Mouse (Mus musculus) left cerebral cortex, postnatal 14 days (tissue): Measurements from ENCODE around the gene Ift43. TPM values are rescaled to one million over a fixed set of nuclear protein-coding genes. Genes with fewer than 3 reads are reported as not detected.

Experiments used
- DNase-seq, 2 experiments: peaks; one replicate each; pipeline ENCODE4 v3.0.0; 2021 to 2022; ENCODE audit warnings: low spot score in 2 of 2, mixed read lengths in 1 of 2
- intact Hi-C: fragments of 180-260 bp; cut with DNase I; formaldehyde crosslinking; loops from one replicate; pipeline ENCODE4 v1.15.1; 2025
- long read RNA-seq, 2 experiments: library from polyadenylated mRNA; stranded (forward); transcript quantifications; one replicate each; pipeline ENCODE4 v2.0.0; 2021
- total RNA-seq, 2 experiments: library from RNA; stranded (reverse); gene quantifications; 2 replicates each; pipeline ENCODE4 v1.2.3; 2021

Ift43 gene
- total RNA-seq, result 10 to 100 TPM; 10.9 to 12.4 TPM
- long read RNA-seq, experiment 1, partial matches to known transcripts, result 0 of 4 reads
- long read RNA-seq, experiment 1, other reads (novel, unspliced or antisense), result 0 of 4 reads
- long read RNA-seq, experiment 2, transcript Ift43-205 (9 exons, 783 nt), result major isoform, 6 of 10 reads
- long read RNA-seq, experiment 2, partial matches to known transcripts, result 1 of 10 reads
- long read RNA-seq, experiment 2, other reads (novel, unspliced or antisense), result 3 of 10 reads

DNA sequence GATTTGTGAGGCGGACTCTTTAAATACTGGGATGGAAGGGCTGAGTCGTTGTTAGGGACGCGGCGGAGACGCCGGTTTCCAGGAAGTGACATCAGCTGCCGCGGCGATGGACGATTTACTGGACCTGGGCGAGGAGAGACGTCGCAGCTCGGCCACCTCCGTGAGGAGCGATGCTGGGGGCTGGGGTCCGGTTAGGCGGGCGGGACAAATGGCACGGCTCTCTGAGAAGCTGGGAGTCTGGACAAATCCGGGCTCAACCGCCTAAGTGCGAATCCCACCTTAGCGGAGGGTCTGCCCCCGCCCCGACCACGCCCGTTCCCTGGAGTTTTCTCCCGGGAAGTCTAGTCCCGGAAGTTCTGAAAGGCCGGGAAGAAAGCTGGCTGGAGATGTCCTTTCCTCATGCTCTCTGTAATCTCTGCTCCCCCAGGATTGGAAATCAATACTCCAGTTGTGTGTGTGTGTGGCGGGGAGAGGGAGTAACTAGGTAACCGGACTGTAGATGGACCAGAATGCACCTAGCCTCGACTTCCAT is at the start of gene Ift43:
Gene Ift43 (plus strand): TSS at position 61 of the 532 bp plus-strand sequence.
- intact Hi-C loops, result no loop called here
- peak; percentile 74 to 83 for DNase-seq

DNA sequence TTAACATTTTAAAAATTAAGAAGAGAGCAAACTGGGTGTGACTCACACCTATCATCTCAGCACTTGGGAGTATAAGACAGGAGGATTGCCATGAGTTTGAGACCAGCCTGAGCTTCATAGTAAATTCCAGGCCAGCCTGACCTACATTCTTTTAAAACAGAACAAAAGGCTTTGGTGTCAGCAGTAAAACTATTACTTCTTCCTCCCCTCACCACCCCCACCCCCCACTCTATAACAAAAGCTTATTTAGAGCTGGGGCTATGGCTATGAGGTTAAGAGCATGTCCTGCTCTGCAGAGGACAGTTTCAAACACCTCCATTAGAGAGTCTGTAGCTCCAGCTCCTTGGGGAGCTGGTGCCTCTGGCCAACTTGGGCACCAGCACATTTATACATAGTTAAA is 46.8 kb upstream of the Ift43 start:
- intact Hi-C loops, result no loop called here
- no peak for DNase-seq

DNA sequence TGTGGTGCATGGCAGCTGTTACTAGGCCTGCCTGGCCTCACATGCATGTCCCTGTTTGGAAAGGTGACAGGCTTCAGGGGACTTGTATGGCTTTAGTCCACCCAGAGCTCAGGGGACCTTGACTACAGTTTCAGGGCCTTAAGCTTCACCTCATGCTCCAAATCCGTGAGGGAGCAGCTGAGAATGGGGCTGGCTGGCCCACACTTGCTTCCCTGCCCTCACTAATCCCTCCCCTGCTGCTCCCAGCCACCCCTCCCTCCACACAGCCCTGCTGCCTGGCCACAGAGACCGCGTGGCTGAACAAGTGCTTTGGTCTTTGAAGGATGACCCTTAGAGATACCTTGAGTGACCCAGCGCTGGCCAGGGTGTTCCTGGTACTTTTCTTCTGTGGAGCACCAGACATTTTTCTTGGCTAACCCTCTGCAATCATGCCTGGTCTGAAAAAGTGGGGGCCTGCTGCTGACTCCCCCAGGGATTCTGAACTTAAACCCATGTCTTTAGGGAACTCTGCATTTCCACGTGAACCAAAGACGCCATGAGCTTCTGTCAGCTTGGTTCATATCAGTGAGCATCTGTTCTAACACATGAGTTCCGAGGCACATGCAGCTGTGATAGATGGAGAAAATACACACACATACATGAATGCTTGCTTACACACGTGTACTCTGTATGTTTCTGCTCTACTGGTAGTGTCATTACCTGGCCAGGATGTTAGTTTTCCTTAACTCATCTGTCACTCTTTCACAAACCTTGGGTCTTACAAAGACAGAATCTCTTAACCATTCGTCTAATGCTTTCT is 45.8 kb upstream of the Ift43 start:
- intact Hi-C loops, result no loop called here
- no peak for DNase-seq

DNA sequence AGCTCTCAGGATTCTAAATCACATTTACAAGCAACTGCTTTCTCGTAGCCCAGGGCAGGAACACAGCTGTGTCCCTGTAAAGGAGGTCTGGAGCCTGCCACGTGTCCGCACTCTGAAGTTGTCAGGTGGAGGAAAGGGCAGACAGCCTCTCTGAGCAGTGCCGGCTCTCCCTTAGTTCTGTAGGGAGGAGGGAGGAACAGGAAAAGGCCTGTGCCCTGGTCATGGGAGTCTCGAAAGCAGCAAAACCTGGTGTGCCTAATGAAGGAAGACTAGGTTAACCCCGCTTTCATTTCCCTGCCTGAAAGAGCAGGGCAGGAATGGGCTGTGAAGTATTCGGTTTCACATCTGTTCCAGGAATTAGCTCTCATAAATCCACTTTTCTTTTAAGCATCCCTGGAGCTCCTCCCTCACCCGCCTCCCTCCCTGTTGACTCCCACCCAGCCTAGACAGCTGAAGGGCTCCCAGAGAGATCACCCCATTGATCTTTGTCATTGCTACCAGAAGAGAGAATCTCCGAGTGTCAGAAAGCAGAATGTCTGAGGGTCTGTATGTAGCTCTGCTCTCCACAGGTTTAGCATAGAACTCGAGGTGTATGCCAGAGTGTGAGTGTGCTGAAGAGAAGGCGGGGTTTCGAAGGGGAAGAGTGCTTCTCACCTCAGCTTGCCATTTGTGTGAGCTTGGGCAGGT is 45.0 kb upstream of the Ift43 start:
- intact Hi-C loops, result no loop called here
- DNase-seq, result no peak

DNA sequence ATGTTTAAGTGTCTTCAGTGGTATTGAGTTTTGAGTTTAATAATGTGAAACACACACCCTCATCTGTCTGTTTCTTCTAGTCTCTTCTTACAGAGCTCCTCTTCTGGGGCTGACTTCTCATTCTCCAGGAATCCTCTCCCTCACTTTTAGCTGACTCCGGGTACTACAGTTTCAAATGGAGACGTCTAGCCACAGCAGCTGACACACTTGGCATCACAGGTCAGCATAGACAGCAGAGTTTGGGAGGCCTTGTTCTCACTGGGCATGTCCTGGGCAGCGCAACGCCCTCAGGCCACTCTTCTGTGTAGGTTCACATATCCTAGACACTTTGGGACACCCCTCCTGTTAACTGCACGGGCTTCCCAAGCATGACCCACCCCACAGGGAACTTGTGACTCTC is 43.3 kb upstream of the Ift43 start:
- DNase-seq, result no peak
- intact Hi-C loops, result no loop called here

DNA sequence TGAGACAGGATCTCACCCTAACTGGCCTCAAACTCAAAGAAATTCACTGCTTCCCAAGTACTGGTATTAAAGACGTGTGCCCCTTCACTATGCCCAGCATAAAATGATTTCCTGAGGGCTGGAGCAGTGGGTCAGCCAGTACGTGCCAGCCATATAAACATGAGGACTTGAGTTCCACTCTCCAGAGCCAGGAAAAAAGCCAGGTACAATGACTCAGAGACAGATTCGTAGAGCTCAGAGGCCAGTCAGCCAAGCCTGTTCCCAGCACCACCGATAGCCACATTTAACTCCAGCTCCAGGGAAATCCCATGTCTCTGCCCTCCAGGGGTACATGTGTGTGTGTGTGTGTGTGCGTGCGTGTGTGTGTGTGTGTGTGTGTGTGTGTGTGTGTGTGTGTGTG is 42.6 kb upstream of the Ift43 start:
- DNase-seq, result no peak
- intact Hi-C loops, result no loop called here

DNA sequence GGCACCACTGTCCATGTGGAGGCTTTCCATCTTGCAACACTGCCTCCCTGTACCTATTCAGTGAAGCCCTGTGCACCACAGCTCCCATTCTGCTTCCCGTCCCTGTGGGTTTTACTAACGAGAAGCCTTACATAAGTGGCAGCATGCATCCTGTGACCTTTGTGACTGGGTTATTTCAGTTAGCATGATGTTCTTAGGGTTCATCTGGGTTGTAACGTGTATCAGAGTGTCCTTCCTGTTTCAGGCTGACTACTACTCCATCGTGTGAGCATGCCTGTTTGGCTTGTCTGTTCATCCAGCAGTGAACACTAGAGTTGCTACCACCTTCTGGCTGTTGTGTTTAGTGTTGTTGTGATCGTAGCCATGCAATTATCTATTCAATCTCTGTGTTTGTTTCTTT is 36.2 kb upstream of the Ift43 start:
- DNase-seq, result no peak
- intact Hi-C loops, result no loop called here

DNA sequence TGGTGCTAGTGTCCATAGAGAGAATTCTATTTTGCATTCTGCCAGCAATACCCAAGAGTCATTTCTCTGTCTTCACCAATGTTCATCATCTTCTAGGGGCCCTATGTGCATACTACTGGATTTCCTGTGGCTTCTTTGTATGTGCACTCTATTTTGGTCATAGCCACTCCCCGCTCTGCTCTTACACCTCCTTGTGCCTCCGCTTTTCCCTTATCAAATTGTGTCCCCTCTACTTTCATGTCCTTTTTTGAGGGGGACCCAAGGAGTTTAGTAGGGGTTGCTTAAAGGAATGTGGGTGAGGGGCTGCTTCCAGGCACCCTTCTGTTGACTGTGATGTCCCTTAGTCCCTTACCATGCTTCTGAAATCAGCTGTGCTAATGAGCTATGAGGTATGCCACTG is 35.6 kb upstream of the Ift43 start:
- intact Hi-C loops, result no loop called here
- no peak for DNase-seq

DNA sequence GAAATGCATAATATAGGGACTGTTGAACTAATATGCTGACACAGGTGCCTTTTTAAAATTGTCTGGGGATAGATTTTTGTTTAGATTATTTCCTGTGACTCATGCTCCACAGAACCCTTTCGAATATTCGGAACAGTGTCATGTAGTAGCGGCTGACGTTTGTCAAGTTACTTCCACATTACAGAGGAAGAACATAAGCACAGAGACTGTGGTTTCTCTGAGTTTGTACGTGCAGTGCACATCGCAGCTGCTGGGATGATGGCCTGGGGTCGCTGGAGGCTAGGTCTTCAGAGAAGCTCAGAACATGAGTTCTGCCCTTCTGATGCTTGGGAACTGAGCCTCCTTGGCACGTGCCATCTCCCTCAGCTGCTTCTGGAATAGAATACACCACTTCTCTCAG is 35.0 kb upstream of the Ift43 start:
- DNase-seq, result no peak
- intact Hi-C loops, result no loop called here

DNA sequence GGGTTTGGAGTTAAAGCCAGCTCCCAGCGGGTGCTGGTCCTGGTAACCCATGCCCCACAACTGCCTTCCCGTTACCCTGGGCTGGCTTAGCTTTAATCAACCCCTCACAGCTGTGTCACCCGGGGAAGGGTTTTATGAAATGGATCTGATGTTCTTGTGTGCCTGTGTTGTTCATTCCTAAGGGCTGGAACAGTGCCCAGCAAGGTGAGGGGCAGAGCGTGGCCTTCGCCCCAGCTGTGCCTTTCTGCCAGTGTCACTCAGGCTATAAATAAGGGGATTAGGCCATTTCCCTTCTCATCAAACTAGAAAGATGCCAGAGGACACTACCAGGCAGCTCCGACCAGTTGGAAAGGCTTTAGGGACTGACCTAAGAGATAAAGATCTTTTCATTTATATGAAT is 32.5 kb upstream of the Ift43 start:
- intact Hi-C loops, result no loop called here
- DNase-seq, result no peak

DNA sequence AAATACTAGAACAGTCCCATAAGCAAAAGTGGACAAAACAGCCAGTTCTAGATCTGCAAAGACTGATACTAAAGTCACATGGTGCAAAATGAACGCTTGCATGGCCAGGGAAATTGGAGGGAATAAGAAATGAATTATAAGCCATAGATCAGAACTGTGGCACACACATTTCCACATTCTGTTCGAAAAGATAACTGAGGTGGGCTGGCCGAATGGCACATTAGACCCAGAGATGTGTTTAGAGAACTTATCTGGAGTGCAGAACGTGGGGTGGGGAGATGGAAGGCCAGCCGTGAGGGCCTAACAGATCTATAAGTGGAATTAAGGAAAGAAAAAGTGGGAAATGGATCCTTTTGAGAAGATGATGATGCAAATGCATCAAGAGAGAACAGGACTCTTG is 30.9 kb upstream of the Ift43 start:
- intact Hi-C loops, result no loop called here
- no peak for DNase-seq

DNA sequence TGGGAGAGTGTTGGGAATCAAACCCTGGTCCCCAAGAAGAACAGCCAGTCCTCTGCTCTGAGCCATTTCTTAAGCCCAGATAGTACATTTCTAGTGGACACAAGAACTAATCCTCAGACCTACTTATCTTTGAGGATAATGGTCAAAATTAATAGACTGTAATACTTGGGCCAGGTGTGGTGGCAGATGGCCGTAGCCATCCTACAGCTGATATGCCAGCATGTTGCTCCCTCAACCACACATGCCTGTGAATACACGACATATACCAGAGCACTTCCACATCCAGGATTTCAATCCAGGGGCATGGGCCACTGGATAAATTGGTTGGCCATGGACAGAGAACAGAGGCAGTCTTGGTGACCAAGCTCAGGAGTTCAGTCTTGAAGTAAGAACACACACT is 27.0 kb upstream of the Ift43 start:
- intact Hi-C loops, result no loop called here
- DNase-seq, result no peak

DNA sequence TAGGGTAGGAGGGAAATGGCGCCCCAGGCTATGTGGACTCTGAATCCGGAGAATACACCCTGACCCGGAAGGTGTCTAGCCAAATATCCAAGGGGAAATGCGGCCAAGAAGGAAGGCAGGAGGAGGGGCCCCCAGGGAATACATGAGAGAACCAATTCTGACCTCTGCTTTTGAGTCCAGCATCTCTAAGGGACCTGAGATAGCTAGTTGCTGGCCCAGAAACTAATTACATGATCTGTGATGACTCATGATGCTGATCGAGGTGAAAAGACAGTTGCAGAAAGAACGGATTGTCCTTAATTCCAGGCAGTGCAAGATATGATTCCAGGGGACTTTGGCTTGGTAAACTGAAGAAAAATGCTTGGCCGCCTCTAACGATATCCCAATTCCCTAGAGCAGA is 25.4 kb upstream of the Ift43 start:
- DNase-seq, result no peak
- intact Hi-C loops, result no loop called here

DNA sequence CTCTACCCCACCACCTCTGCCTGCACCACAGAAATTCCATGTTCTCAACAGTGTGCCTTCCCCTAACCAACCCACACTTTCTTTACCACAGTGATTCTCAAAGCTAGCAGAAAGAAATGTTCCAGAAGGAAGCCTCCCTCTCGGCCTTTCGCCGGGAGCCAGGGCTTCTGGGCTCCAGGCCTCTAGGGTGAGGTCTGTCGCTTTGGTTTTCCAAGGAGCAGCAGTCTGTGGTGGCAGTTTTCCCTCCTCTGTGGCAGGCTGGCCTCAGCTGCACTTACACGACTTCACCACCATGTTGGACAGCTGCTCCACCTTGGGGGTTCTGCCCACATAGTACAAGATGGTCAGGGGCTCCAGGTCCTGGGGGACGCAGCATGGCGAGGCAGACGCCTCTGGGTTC is 24.8 kb upstream of the Ift43 start:
- no peak for DNase-seq
- intact Hi-C loops, result no loop called here

DNA sequence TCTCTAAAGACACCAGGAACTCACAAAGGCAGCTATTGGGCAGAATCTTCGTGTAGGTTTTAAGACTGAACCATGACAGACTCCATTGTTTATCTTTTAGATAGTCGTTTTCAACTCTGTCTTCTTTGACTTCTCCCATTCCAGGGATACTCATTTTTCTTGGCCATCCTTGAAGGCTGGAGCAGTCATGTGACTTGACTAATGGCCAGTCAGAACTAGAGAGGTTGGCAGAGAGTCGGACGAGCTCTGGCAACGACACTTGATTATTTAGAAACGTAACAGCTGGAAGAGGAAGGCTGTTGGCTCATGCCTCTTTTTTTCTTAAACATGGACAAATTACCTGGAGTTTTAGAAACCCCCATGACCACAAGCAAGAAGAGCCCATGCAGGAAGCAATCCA is 23.0 kb upstream of the Ift43 start:
- DNase-seq, result no peak
- intact Hi-C loops, result no loop called here

DNA sequence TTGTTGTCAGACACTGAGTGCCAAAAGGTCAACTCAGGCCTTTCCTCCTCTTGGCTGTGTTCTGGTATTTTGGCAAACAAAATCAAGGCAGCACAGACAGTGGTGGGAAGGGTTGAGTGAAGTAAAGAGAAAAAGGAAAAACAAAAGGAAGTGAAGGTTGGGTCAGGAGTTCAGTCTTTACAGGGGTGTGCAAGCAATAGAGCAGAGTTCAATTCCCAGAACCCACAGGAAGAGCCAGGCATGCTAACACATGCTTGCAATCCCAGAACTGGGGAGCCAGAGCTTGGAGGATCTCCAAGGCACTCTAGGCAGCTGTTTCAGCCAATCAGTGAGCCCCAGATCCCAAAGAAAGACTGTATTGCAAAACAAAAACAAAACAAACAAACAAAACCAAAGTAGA is 17.5 kb upstream of the Ift43 start:
- intact Hi-C loops, result no loop called here
- no peak for DNase-seq

DNA sequence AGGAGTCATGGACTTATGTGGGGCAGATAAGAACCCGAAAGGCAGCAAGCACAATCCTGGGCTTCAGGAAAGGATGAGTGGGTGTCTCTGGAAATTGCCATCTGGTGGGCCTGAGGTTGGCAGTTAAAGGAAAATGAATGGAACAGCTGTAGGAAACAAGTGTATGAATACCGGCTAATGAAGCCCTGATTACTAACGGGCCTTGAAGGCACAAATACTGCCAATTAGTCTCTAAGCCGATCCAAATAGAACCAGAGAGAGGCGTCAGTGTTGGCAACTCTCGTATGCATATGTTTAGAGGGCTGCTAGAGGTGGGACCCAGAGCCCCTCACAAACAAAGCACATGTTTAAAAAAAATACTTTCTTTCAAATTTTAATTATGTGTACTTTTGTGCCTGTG is 10.9 kb upstream of the Ift43 start:
- no peak for DNase-seq
- intact Hi-C loops, result no loop called here

DNA sequence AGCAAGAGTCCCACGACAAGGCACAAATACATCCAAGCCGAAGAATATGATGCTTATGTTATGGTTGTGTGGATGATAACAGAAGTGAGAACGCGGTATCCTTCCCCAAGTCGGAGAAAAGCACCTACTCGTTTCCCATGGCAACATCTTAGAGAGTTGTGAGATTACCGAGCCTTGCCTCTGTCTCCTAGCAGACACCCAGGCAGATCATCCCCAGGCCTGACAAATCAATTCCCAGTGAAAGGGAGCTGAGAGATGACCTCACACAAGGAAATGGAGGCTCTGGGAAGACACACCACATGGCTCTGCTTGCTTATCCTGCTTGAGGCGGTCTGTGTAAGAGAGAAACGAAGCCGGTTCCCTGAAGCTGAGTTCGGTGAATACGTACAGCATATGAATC is 7.7 kb upstream of the Ift43 start:
- peak; percentile 47 to 83 for DNase-seq
- intact Hi-C loops, result loop anchor here (5.0 kb wide), 5 partner anchors 52 to 327 kb away; partner anchors contain the start of gene Flvcr2

DNA sequence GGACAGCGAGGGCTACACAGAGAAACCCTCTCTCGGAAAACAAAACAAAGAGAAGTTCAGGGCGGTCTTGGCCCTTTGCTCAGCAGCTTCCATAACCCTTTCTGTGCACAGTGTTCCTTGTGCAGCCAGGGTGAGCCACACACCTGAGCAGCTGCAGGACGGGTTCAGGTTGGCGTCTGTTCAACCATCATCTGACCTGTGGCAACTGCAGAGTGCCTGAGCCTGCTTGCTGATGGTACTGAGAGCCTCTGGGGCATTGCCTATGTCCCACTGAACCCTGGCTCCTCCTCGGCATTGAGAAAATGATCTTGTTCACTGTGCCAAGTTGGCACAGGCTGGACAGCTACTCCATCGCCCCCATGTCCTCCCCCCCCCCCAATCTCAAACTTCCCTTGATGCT is 7.0 kb upstream of the Ift43 start:
- DNase-seq, result no peak
- intact Hi-C loops, result loop anchor here (5.0 kb wide), 5 partner anchors 53 to 328 kb away; partner anchors contain the start of gene Flvcr2

DNA sequence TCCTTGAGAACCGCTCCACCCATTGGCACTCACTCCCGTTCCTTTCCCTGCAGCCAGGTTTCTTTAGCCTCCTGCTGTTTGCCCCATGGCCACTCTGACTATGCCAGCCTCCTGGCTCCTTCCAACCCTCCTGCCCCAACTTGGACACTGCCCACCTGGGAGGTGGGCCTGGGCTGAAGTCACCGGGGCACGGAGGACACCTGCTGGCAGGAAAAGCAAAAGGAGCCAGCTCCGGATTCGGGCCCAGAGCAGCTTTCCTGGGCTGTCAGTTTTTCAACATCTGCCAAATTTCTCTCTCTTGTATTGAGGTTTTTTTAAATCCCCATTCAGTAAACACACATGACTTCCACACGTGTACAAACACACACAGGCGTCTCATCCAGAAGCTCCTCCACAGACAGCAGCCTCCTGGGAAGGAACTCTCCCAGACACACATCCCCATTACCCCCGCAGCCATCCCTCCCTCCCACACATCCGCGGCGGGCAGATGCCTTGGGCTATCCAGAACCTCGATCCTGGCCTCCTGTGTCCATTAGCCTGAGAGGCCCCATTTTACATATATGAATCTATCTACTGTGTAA is 5.9 kb upstream of the Ift43 start:
- peak; percentile 40 to 61 for DNase-seq
- intact Hi-C loops, result loop anchor here (5.0 kb wide), 5 partner anchors 54 to 329 kb away; partner anchors contain the start of gene Flvcr2
